Comparison of ENCODE assay signal across 9 mouse cellular contexts in genomic region chr2:172248106-172248764, GRCm38 (mm10). TPM values are rescaled to one million over a fixed set of nuclear protein-coding genes. Genes with fewer than 3 reads are reported as not detected.
A peak's percentile ranks its signal among the peaks of the same experiment; 100 is the strongest.
DNase-seq lines count a peak whose midpoint lies in the region; ATAC-seq and TF ChIP-seq lines count a peak whose summit lies in the region.
"Had no signal": no experiment of that assay in that cellular context is flagged by ENCODE, and none has a peak within 500 bp of the region (broad histone marks: within the 10 kb centered on the region; RNA-seq: fewer than 3 reads in every experiment).

Gene Mc3r, plus strand, starts transcription at chr2:172248492.

- H3K4me1 ChIP-seq in cerebellum, adult 2 months (ENCODE audit: control insufficient read depth, insufficient read depth, low read length): no peaks in the 10 kb centered on the region
- H3K4me1 ChIP-seq in forebrain, postnatal 0 days (ENCODE audit: insufficient read depth): no peaks in the 10 kb centered on the region
- no peaks in the 10 kb centered on the region for H3K4me1 ChIP-seq in lung, embryonic 14.5 days (ENCODE audit: insufficient read depth)

- no peak within 1 kb of the TSS for H3K4me3 ChIP-seq in cerebellum, adult 2 months (replicated peaks; ENCODE audit: insufficient read depth, low read depth, low read length)
- H3K4me3 ChIP-seq in forebrain, postnatal 0 days (ENCODE audit: low read depth, low read length): peak within 1 kb of the TSS; percentile 10; the same call in 1 of the 2 replicates
- no peak within 1 kb of the TSS for H3K4me3 ChIP-seq in lung, embryonic 14.5 days (ENCODE audit: low read depth, low read length)

- H3K27me3 ChIP-seq in cerebellum, adult 2 months (ENCODE audit: control insufficient read depth, insufficient read depth, low read length): no peaks in the 10 kb centered on the region; the same call in 1 of the 2 replicates
- peaks cover 7% of the 10 kb centered on the region; the same call in 1 of the 2 replicates for H3K27me3 ChIP-seq in forebrain, postnatal 0 days (ENCODE audit: insufficient read depth, low read length)
- peaks cover 9% of the 10 kb centered on the region for H3K27me3 ChIP-seq in lung, embryonic 14.5 days (ENCODE audit: insufficient read depth, low read length)

- peak; percentile 17 for DNase-seq in urinary bladder, postnatal 14 days (ENCODE audit: low spot score)
- DNase-seq in urinary bladder, postnatal 25 days (ENCODE audit: low spot score): no peak
- peak; percentile 44 to 61 for DNase-seq in cerebellum, adult 2 months
- DNase-seq in forebrain, postnatal 0 days: peak; percentile 73
- peak; percentile 7 to 57 for DNase-seq in kidney, postnatal 36 days
- DNase-seq in lung, embryonic 14.5 days: peak; percentile 70
- DNase-seq in retina, postnatal 1 day: peak; percentile 75

- no peaks in the 10 kb centered on the region for H3K36me3 ChIP-seq in forebrain, postnatal 0 days (ENCODE audit: insufficient read depth)
- H3K36me3 ChIP-seq in lung, embryonic 14.5 days (ENCODE audit: insufficient read depth): no peaks in the 10 kb centered on the region

- H3K27ac ChIP-seq in cerebellum, adult 2 months (ENCODE audit: insufficient read depth, low read length): no peak within 1 kb of the TSS
- H3K27ac ChIP-seq in forebrain, postnatal 0 days (ENCODE audit: low read depth, low read length): no peak within 1 kb of the TSS
- H3K27ac ChIP-seq in lung, embryonic 14.5 days (ENCODE audit: low read depth): no peak within 1 kb of the TSS

- H3K9me3 ChIP-seq in forebrain, postnatal 0 days (ENCODE audit: low read length): no peaks in the 10 kb centered on the region
- no peaks in the 10 kb centered on the region for H3K9me3 ChIP-seq in lung, embryonic 14.5 days (ENCODE audit: low read depth, low read length)

- 5% methylated on average over 22 of the region's 22 CpGs for WGBS in cerebellum, adult 2 months
- WGBS in forebrain, postnatal 0 days: 10% methylated on average over 22 of the region's 22 CpGs
- WGBS in lung, embryonic 14.5 days: 9% methylated on average over 22 of the region's 22 CpGs

- H3K9ac ChIP-seq in forebrain, postnatal 0 days: 0 out of 2 replicates have a peak within 1 kb of the TSS, but pooled peaks have one; percentile 2
- H3K9ac ChIP-seq in lung, embryonic 14.5 days: no peak within 1 kb of the TSS

- peak; percentile 60 for ATAC-seq in forebrain, postnatal 0 days
- peak; percentile 58 for ATAC-seq in lung, embryonic 14.5 days (ENCODE audit: insufficient read depth)
- no peak for ATAC-seq in inflammation-experienced regulatory T-cells, adult 6 months

- TF ChIP-seq CTCF in cerebellum, adult 2 months (IDR thresholded peaks at IDR 0.05; ENCODE audit: borderline replicate concordance, insufficient read depth, low read depth, low read length): peak; percentile 61
- TF ChIP-seq CTCF in forebrain, postnatal 0 days (IDR thresholded peaks at IDR 0.05; ENCODE audit: low read depth): peak; percentile 69
- peak; percentile 65 for TF ChIP-seq CTCF in lung, embryonic 14.5 days (IDR thresholded peaks at IDR 0.05; ENCODE audit: low read depth)

- H3K4me2 ChIP-seq in forebrain, postnatal 0 days (ENCODE audit: low read depth): peak within 1 kb of the TSS; percentile 43
- H3K4me2 ChIP-seq in lung, embryonic 14.5 days: no peak within 1 kb of the TSS

- no peak for TF ChIP-seq POLR2A in cerebellum, adult 2 months (IDR thresholded peaks at IDR 0.05; ENCODE audit: borderline replicate concordance, insufficient read depth, low read length)

RNA-seq across cellular contexts. Expression of gene Mc3r, which starts in this region (rescaled TPM):
- polyA plus RNA-seq in cerebellum, adult 2 months (2012; rRNA removed): 0.18 and 0.27 TPM in 2 replicates
- total RNA-seq in forebrain, postnatal 0 days (2014; rRNA removed): 0.31 and 0.86 TPM in 2 replicates
- 0.29 and 0.53 TPM in 2 replicates for polyA plus RNA-seq in forebrain, postnatal 0 days (2015; fragmentation: Nextera tagmentation; extraction: Ambion mirVana)
- polyA plus RNA-seq in lung, embryonic 14.5 days (2014; fragmentation: Nextera tagmentation; extraction: Ambion mirVana): not detected in 2 replicates
- not detected for polyA plus RNA-seq in inflammation-experienced regulatory T-cells, adult 6 months (2017; shearing (Covaris generic))
- total RNA-seq: gastrocnemius, adult 8-10 months had no signal

Comparison
In these comparisons a context has a peak if more than half of its experiments do, and no peak if none do; other contexts are left out.
1. Peak in DNase-seq in cerebellum, adult 2 months; RNA of the gene not detected or under 1 TPM.
2. Peak in DNase-seq, ATAC-seq, H3K4me3 ChIP-seq, H3K9ac ChIP-seq and H3K4me2 ChIP-seq in forebrain, postnatal 0 days; RNA of the gene not detected or under 1 TPM.
3. Peak in DNase-seq and ATAC-seq in lung, embryonic 14.5 days; RNA of the gene not detected or under 1 TPM.